Mouse (Mus musculus) urinary bladder, adult 18-20 months (tissue): ENCODE measurements around the gene Senp6.

Experiments
- DNase-seq, 2 experiments: peaks; one replicate each; pipeline ENCODE4 v3.0.0; 2022; ENCODE audit warnings: low spot score in 2 of 2, mixed read lengths in 2 of 2

Gene Senp6

DNA sequence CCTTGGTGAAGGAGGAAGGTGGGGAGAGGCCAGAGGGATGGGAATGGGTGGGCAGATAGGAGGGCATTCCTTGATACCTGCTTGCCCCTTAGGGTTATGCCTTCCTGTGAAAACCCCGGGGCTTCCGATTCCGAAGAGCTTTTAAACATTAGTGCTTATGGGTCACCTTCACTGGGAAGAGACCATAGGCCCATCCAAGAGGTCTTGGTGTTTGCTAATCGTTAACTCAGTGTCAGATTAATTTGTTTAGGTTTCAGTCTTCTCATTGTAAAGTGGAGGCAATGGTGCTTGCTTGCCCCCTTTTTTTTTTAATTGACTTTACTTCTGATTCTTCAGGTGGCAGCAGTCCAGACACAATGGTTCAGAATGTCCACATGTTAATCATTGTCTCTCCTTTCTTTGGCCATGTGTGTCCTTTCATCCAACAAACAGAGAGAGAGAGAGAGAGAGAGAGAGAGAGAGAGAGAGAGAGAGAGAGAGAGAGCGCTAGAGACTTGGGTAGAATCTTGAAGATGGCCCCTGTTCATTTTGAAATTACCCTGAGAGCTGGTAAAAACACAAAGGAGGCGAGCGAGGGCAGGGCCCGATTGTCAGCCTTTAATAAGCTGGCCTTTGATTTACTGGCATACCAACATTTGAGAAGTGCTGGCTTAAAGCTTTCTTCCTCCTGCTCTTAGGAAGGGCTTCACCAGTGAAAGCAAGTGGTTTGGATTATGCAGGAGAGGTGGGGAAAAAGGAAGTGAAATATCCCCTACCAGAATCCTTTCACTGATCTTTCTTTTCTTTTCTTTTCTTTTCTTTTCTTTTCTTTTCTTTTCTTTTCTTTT, 105.9 kb downstream of the Senp6 start:
- no peak for DNase-seq

DNA sequence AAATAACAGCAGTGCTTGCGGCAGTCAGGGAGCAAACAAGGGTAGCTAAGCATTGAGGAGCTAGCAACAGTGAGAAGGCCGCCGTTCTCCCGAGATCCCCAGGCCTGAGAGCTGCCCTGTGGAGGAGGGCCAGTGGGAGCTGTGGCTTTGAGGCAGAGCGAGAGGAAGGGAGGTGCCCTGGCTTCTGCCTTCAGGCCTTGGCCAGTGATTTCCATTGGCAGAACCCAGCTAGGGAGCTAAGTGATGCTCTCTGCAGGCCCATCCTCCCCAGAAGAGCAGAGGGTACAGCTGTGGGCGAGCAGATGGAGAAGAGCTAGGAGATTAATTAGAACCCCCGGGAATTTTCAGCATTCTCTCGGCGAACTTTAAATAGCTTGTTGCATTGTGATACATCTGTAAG, 106.9 kb downstream of the Senp6 start:
- DNase-seq, result peak in 1 of 2 experiments; percentile 31

GRCm38 (mm10) chr9:80176696-80177478, 110.2 kb downstream of the Senp6 start:
- DNase-seq, result no peak

- DNase-seq, result no peak
Measured at GRCm38 (mm10) chr9:80178670-80179069, 112.0 kb downstream of the Senp6 start.

GRCm38 (mm10) chr9:80179688-80180087, 113.0 kb downstream of the Senp6 start:
- DNase-seq, result no peak

DNA sequence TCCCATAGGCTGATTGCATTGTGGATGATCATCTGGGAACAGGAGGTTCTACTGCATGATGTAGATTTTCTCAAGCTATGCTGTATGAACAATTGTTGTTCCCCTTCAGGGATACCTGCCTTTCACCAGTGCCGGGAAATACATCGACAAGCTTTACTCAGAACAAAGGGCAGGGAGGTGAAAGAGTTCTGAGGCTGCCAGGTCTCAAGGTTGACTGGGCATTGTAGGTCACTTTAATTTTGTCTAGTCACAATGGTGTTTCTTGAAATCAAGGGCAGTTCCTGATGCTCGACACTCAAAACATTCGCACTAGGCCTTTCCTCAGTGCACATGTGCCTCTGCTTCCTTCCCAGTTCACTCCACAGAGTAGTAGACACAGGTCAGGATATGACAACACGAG, 114.1 kb downstream of the Senp6 start:
- no peak for DNase-seq

DNA sequence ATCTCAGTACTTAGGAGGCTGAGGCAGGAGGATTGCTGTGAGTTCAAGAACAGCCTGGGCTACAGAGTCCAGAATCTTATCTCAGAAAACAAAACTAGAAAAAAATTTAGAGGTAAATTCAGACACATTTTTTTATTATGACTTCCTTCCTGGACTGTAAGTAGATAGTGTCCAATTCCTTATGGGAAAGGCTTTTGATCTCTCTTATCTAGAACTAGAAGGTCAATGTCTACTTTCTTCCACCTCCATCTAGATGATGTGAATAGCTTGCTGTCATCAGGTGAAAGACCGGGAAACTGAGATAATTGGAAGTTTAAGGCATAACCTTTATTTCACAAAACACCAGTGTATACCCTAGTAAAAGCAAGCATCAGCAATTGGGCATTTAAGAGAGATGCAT, 115.0 kb downstream of the Senp6 start:
- no peak for DNase-seq

GRCm38 (mm10) chr9:80184138-80184537, 117.4 kb downstream of the Senp6 start:
- no peak for DNase-seq

DNA sequence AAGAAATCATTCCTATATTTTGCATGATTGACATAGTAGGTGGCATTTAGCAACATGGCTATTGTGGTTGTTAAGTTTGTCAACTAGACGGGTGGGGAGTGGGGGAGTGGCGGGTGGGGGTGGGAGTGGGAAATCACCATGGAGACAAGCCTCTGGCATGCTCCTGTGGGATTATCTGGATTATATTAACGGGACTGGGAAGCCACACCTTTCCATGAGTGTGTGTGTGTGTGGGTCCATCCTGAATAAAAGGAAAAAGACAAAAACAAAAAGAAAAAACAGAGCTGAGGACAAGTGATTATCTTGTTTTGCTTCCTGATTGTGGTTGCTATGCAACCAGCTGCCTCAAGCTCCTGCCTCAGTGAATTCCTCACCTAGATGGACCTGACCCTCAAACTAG, 119.0 kb downstream of the Senp6 start:
- DNase-seq, result no peak

DNA sequence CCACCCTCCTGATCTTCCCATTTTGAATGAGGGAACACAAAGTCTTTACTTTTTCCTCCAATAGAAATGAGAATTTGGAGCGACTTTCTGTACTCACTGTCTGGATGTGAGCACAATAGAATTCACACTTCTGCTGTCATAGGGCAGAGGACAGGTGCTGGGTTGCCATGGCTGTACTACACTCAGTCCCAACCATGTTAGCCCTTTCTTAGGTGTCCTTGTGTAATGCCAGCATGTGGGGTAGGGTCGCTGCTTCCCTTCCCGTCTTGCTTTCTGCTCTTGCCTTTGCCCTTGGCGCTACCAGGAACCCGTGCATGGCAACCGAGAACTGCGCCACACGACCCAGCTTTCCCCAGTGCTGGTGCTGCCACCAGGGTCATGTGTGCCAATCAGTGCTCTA, 120.0 kb downstream of the Senp6 start:
- no peak for DNase-seq

DNA sequence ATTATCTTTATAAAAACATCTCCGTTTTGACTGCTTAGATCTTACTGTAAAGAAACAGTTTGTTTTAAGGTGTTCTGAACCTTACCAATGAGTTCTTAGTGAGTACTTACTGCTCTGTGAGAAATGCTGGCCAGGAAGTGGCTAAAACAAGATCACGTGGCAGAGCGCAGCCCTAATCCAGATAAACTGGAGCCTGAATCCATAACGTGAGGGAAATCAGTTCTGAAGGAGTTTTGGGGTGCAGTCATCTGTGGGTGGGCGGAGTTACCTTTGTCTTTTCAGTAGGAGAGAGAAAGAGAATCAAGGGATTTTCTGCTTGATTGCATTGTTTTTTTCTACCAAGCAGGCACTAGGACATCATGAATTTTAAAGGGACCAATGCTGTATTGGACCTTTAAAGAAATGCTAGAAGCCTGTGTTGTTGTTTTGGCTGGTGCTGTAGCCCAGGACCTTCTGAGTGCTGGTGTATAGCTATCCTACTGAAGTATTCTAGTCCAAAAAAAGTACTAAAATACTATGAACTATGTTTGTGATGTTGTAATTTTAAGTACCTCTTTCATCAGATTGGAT, 121.7 kb downstream of the Senp6 start:
- no peak for DNase-seq

DNA sequence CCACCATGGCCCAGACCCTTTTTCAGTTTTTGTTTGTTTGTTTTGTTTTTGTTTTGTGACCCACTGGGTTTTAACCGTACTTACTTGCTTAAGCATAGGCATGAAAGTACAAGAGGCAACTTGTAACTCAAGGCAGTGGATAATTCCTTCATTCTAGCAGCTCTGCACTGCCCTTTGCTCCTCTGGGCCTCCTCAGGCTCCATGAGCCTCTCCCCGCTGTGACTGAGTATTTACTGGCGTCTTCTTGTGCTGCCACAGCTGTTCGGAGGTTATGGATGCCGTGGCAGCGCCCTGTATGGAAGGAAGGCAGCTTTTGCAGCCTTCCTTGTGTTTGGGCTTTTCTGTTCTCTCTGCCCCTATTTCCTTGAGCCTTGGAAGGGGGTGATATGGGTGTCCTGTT, 124.5 kb downstream of the Senp6 start:
- DNase-seq, result no peak

DNA sequence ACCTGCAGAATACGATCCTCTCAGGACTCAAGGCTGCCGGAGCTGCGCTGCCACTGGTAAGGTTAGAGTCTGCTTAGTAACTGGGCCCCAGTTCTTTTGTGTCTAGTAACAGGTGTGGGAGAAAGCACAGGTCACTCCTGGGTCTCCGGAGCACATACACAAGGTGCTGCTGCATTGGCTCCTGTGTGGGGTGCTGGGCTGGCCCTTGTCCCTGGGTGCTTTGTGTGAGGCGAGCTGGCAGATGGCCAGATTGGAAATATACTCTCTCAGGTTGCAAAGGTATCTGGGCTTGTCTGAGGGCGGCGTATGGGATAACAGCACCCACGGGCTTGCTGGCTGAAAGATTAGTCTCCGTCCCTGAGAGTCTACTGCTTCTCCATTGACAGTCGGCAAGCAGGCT, 125.6 kb downstream of the Senp6 start:
- no peak for DNase-seq

- no peak for DNase-seq
Measured at GRCm38 (mm10) chr9:80194446-80194845, 127.7 kb downstream of the Senp6 start.
